Mouse (Mus musculus): Measurements from ENCODE around the gene Plcl2. TPM values are rescaled to one million over a fixed set of nuclear protein-coding genes. Genes with fewer than 3 reads are reported as not detected.
"Not testable (repeated sequence)": the region's sequence is repeated elsewhere in the genome, so short reads cannot be mapped to it uniquely, and the experiment has no call there.

The Plcl2 gene
- polyA plus RNA-seq, 1 experiment from 2014 or later, result 1.0 TPM

GRCm38 (mm10) chr17:50687670-50688069 lies 178.5 kb downstream of the Plcl2 start:
- TF ChIP-seq CTCF (IDR thresholded peaks at IDR 0.05) (no peak), EP300 (IDR thresholded peaks at IDR 0.05) (no peak)

DNA sequence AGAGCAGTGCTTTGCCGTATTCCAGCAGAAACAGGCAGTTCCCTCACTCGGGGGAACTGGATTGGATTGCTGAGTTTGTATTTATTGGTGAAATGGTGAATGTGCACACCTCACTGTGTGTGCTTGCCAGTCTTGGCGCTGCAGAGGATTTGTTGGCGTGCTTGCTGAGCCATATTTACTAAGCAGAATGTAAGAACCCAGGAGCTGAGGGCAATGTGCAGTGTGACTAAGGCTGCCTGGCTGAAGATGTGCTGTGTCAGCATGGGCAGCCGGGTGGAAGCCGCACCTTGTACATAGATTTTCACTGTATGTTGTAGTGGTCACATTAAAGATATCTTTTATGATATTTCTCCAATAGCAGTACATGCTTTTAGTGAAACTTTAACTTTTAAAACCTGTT lies 178.9 kb downstream of the Plcl2 start:
- TF ChIP-seq EP300 (IDR thresholded peaks at IDR 0.05) (no peak), CTCF (IDR thresholded peaks at IDR 0.05) (no peak)
- H3K27ac ChIP-seq (ENCODE audit: low read length), result no peak overlapping the region
- no peaks in the 10 kb centered on the region for H3K27me3 ChIP-seq (replicated peaks; ENCODE audit: insufficient read depth, low read length)
- H3K9ac ChIP-seq (replicated peaks; ENCODE audit: low read depth), result no peak overlapping the region
- 89% methylated on average over 6 of the region's 6 CpGs for WGBS
- ATAC-seq (no peak), DNase-seq (ENCODE audit: low spot score) (no peak)
- H3K4me2 ChIP-seq (replicated peaks; ENCODE audit: low read depth, low read length), result no peak overlapping the region
- H3K36me3 ChIP-seq (ENCODE audit: insufficient read depth, low read length), result no peaks in the 10 kb centered on the region
- no peak overlapping the region for H3K4me3 ChIP-seq (ENCODE audit: low read depth, low read length)
- no peaks in the 10 kb centered on the region for H3K9me3 ChIP-seq (ENCODE audit: low read length)
- H3K4me1 ChIP-seq (ENCODE audit: insufficient read depth, low read depth, low read length), result no peaks in the 10 kb centered on the region

More at GRCm38 (mm10) chr17:50687670-50688069, 178.5 kb downstream of the Plcl2 start:
- H3K4me2 ChIP-seq (replicated peaks; ENCODE audit: low read depth, low read length), result no peak overlapping the region
- no peaks in the 10 kb centered on the region for H3K36me3 ChIP-seq (ENCODE audit: insufficient read depth, low read length)
- H3K9me3 ChIP-seq (ENCODE audit: low read length), result no peaks in the 10 kb centered on the region
- ATAC-seq, result no peak
- DNase-seq (ENCODE audit: low spot score), result no peak
- H3K4me1 ChIP-seq (ENCODE audit: insufficient read depth, low read depth, low read length), result no peaks in the 10 kb centered on the region
- H3K27ac ChIP-seq (ENCODE audit: low read length), result no peak overlapping the region
- H3K27me3 ChIP-seq (replicated peaks; ENCODE audit: insufficient read depth, low read length), result no peaks in the 10 kb centered on the region
- no peak overlapping the region for H3K9ac ChIP-seq (replicated peaks; ENCODE audit: low read depth)
- no peak overlapping the region for H3K4me3 ChIP-seq (ENCODE audit: low read depth, low read length)
- WGBS, result 82% methylated on average over 10 of the region's 10 CpGs

DNA sequence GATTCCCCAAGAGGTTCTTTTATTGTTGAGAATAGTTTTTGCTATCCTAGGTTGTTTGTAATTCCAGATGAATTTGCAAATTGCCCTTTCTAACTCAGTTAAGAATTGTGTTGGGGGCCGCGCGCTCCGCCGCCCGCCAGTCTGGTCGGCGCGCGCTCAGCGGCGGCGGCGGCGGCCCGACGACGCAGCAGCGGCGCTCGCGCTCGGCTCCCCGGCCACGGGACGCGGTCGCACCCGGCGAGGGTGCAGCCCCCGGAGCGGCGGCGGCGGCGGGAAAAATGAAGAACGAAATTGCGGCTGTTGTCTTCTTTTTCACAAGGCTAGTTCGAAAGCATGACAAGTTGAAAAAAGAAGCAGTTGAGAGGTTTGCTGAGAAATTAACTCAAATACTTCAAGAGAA lies 189.2 kb downstream of the Plcl2 start:
- H3K4me1 ChIP-seq (ENCODE audit: insufficient read depth, low read depth, low read length); H3K27me3 ChIP-seq (replicated peaks; ENCODE audit: insufficient read depth, low read length); H3K9me3 ChIP-seq (ENCODE audit: low read length); H3K9ac ChIP-seq (replicated peaks; ENCODE audit: low read depth); H3K27ac ChIP-seq (ENCODE audit: low read length); ATAC-seq; H3K4me3 ChIP-seq (ENCODE audit: low read depth, low read length); H3K36me3 ChIP-seq (ENCODE audit: insufficient read depth, low read length); DNase-seq (ENCODE audit: low spot score): not testable (repeated sequence)
- under 1% methylated on average over 37 of the region's 39 CpGs for WGBS
- peak overlapping the region; percentile 28; the same call in 1 of the 2 replicates for H3K4me2 ChIP-seq (replicated peaks; ENCODE audit: low read depth, low read length)

- Histone ChIP-seq H3K27ac (ENCODE audit: low read length) (no peak overlapping the region), H3K4me2 (replicated peaks; ENCODE audit: low read depth, low read length) (no peak overlapping the region), H3K36me3 (ENCODE audit: insufficient read depth, low read length) (no peaks in the 10 kb centered on the region), H3K27me3 (replicated peaks; ENCODE audit: insufficient read depth, low read length) (no peaks in the 10 kb centered on the region), H3K4me3 (ENCODE audit: low read depth, low read length) (no peak overlapping the region), H3K9ac (replicated peaks; ENCODE audit: low read depth) (no peak overlapping the region), H3K4me1 (ENCODE audit: insufficient read depth, low read depth, low read length) (no peaks in the 10 kb centered on the region), H3K9me3 (ENCODE audit: low read length) (no peaks in the 10 kb centered on the region)
- no peak for DNase-seq (ENCODE audit: low spot score)
- ATAC-seq, result no peak
- TF ChIP-seq EP300 (IDR thresholded peaks at IDR 0.05) (no peak), CTCF (IDR thresholded peaks at IDR 0.05) (no peak)
- 74% methylated on average over 7 of the region's 7 CpGs for WGBS
Observed at GRCm38 (mm10) chr17:50710497-50711222, 201.5 kb downstream of the Plcl2 start.

DNA sequence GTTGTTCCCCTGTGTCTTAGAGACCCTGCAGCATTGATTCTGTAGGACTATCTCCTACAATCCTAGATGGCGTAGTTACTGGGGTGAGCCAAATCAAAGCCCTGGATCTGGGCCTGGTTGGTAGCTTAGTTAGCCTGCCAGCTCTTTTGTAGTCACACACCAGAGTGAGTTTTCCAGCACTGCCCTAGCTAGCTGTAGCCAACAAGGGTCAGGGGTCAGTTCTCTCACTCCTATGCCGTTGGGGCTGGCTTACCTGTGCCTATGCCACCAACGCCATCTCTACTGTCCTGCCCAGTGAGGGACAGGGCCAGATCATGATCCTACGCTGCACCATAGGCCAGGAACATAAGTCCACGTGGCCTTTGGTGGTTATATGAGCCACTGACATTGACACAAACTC lies 208.4 kb downstream of the Plcl2 start:
- no peak overlapping the region for H3K27ac ChIP-seq (ENCODE audit: low read length)
- H3K9me3 ChIP-seq (ENCODE audit: low read length), result no peaks in the 10 kb centered on the region
- H3K27me3 ChIP-seq (replicated peaks; ENCODE audit: insufficient read depth, low read length), result no peaks in the 10 kb centered on the region
- ATAC-seq (no peak), DNase-seq (ENCODE audit: low spot score) (no peak)
- TF ChIP-seq CTCF (IDR thresholded peaks at IDR 0.05) (no peak), EP300 (IDR thresholded peaks at IDR 0.05) (no peak)
- WGBS, result 76% methylated on average over 5 of the region's 5 CpGs
- H3K9ac ChIP-seq (replicated peaks; ENCODE audit: low read depth), result no peak overlapping the region
- no peaks in the 10 kb centered on the region for H3K36me3 ChIP-seq (ENCODE audit: insufficient read depth, low read length)
- no peak overlapping the region for H3K4me2 ChIP-seq (replicated peaks; ENCODE audit: low read depth, low read length)
- no peaks in the 10 kb centered on the region for H3K4me1 ChIP-seq (ENCODE audit: insufficient read depth, low read depth, low read length)
- H3K4me3 ChIP-seq (ENCODE audit: low read depth, low read length), result no peak overlapping the region

DNA sequence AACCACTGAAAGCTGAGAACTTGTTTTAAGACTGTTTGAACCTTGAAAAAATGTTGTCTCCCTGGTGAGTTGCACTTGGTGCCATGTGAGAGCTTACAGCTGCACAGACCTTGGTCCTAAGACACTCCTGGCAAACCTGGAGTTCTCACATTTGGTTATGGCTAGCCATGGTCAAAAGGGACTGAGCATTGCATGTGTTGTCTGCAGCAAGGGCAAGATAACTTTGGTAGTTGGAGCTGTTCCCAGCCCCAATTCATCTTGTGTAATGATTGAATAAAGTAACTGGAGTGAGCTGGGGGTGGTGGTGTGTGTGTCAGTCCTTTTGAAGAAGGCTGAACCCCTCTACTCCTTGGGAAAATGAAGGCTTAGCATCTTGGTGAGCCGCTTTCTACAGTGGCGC lies 215.2 kb downstream of the Plcl2 start:
- Histone ChIP-seq H3K4me3 (ENCODE audit: low read depth, low read length) (no peak overlapping the region), H3K9me3 (ENCODE audit: low read length) (no peaks in the 10 kb centered on the region), H3K27ac (ENCODE audit: low read length) (no peak overlapping the region), H3K27me3 (replicated peaks; ENCODE audit: insufficient read depth, low read length) (no peaks in the 10 kb centered on the region), H3K36me3 (ENCODE audit: insufficient read depth, low read length) (no peaks in the 10 kb centered on the region), H3K4me1 (ENCODE audit: insufficient read depth, low read depth, low read length) (no peaks in the 10 kb centered on the region), H3K4me2 (replicated peaks; ENCODE audit: low read depth, low read length) (no peak overlapping the region), H3K9ac (replicated peaks; ENCODE audit: low read depth) (no peak overlapping the region)
- ATAC-seq, result no peak
- 80% methylated on average over 2 of the region's 2 CpGs for WGBS
- no peak for DNase-seq (ENCODE audit: low spot score)
- TF ChIP-seq CTCF (IDR thresholded peaks at IDR 0.05) (no peak), EP300 (IDR thresholded peaks at IDR 0.05) (no peak)

GRCm38 (mm10) chr17:50726265-50726664 lies 217.1 kb downstream of the Plcl2 start:
- no peaks in the 10 kb centered on the region for H3K9me3 ChIP-seq (ENCODE audit: low read length)
- no peaks in the 10 kb centered on the region for H3K4me1 ChIP-seq (ENCODE audit: insufficient read depth, low read depth, low read length)
- no peaks in the 10 kb centered on the region for H3K27me3 ChIP-seq (replicated peaks; ENCODE audit: insufficient read depth, low read length)
- ATAC-seq (no peak), DNase-seq (ENCODE audit: low spot score) (no peak)
- no peak overlapping the region for H3K4me3 ChIP-seq (ENCODE audit: low read depth, low read length)
- no peak overlapping the region for H3K9ac ChIP-seq (replicated peaks; ENCODE audit: low read depth)
- H3K36me3 ChIP-seq (ENCODE audit: insufficient read depth, low read length), result no peaks in the 10 kb centered on the region
- 72% methylated on average over 2 of the region's 2 CpGs for WGBS
- H3K27ac ChIP-seq (ENCODE audit: low read length), result no peak overlapping the region
- no peak for TF ChIP-seq CTCF (IDR thresholded peaks at IDR 0.05)
- TF ChIP-seq EP300 (IDR thresholded peaks at IDR 0.05), result no peak
- no peak overlapping the region for H3K4me2 ChIP-seq (replicated peaks; ENCODE audit: low read depth, low read length)
